Mouse (Mus musculus): ENCODE measurements around the gene 1700025G04Rik.

GRCm38 (mm10) chr1:151807286-151807685 lies 282.6 kb downstream of the 1700025G04Rik start:
- TF ChIP-seq GATA1 (IDR thresholded peaks at IDR 0.05; ENCODE audit: low read length) (no peak), TAL1 (IDR thresholded peaks at IDR 0.05; ENCODE audit: low read length) (no peak)
